Mouse (Mus musculus) urinary bladder, postnatal 36 days (tissue): ENCODE measurements around the gene Bclaf1.
A peak's percentile ranks its signal among the peaks of the same experiment; 100 is the strongest.

Source experiments
- DNase-seq, 2 experiments: peaks; one replicate each; pipeline ENCODE4 v3.0.0; 2022; ENCODE audit warnings: low spot score in 2 of 2, mixed read lengths in 1 of 2

The Bclaf1 gene

DNA sequence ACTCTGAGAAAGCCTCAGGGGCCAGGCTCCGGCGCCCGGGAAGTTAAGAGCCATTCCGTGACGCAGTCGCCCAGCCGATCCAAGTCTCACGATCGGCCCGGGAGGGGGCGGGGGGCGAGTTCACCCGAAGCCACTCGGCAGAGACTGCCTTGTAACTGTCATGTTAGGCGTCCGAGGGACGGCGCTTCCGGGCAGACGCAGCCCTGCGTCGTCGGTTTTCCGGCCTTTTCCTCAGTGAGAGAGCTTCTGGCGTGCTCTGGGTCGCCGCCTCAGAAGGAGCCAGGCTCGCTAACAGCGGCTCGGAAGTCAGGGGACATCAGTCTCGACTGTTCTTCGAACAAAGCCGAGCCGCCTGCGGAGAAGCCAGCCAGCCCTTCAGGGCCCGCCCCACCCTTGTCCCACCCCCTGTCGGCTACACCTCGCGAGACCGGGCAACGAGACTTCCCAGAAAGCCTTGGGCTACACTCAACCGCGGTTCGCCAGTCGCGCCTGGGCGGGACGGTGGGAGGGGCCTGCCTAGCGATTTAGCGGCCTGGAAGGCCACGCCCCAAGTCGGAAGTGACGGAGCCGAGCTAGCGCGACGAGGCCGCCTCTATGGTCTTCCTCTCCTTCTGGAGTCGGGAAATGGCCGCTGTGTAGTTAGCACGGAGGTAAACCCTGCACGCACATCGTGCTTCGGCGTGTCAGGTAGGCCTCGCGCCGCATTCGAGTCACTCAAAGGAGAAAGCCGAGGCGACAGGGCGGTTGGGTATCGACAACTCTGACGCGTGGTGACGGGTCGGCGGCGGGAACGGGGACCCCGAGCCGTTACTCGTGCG is at the start of gene Bclaf1:
Bclaf1 (plus strand) TSS at position 552 of the 818 bp plus-strand sequence.
- DNase-seq, result peak; percentile 99 to 100

DNA sequence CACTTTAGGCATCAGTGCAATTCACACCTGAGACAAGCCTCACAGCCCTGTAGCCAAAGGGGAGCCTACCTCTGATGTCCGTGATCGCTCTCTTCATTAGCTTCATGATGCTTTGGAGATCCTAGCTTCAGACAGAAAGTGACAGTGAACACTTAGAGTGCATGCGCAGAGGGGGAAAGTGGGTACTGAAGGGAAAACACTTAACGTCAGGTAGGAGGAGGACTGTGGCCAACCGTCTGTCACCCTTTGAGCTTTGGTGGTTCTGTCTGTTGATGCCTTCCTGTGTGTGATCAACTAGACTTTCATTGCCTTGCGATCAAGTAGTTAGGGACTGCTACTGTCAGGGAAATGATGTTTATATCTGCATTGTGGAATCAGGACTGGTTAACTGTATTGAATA is 49.4 kb upstream of the Bclaf1 start:
- DNase-seq, result no peak

DNA sequence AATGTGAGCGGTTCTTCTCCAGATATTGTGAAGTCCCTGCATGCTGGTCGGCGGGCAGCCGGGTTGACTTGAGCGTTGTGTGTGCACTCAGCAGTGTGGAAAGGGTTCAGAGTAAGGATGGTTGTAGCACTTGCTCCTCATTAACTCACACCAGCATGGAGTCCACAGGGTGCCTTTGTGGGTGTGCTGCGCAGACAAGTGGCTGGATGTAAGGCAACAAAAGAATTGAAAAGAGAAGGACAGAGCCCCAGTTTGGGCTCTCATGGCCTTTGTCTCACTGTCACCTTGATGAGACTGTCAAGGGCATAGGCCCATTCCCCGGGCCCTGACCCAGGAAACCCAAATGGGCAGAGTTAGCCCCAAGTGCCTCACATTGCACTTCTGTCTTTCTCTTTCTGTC is 47.8 kb upstream of the Bclaf1 start:
- no peak for DNase-seq

DNA sequence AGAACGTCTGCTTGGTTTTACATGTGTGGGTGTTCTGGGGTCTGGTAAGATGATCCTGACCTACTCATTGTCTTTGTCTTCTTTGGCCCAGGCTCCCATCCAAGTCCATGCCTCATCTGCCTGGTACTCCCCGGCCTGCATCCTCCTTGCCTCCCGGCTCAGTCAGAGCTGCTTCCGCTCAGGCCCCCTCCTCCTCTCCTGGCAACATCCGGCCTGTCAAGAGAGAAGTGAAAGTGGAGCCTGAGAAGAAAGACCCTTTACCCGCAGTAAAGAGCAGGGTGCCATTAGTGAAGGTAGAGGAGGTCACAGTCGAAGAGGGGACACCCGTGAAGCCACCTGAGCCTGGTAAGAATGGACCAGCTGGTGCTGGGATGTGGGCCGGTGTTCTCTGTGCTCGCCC is 45.2 kb upstream of the Bclaf1 start:
- no peak for DNase-seq

DNA sequence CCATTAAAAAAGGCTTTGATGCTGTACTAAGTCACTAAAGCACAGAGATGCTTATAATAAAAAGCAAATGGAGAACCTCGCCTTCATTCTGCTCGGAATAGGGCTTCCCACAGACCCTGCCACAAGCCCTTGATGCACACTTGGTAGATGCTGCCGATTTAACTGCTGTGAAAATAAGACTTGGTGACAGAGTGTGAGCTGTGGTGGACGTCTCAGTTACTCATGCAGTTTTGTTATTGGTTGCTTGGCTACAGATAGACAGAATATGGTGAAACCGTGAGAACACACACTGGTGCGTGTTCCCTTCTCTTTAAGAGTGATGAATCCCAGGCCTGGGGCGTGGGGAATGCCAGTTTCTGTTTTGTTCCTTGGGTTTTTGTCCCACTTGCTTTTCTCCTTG is 43.3 kb upstream of the Bclaf1 start:
- DNase-seq, result no peak

DNA sequence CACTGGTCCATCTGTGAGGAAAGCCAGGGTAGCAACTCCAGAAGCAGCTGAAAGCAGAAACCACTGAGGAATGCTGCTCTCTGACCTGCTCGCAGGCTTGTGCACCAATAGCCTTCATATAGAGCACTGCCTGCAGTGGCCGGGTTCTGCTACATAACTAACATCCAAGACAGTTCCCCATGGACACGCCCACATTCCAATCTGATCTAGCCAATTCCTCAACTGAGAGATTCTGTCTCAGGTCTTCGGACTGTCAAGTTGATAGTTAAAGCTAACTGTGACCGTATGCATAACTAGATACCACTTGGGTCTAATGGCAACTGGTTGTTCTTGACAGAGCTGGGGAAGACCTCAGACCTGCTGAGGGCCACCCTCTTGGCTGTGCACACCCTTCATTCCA is 39.9 kb upstream of the Bclaf1 start:
- DNase-seq, result no peak

DNA sequence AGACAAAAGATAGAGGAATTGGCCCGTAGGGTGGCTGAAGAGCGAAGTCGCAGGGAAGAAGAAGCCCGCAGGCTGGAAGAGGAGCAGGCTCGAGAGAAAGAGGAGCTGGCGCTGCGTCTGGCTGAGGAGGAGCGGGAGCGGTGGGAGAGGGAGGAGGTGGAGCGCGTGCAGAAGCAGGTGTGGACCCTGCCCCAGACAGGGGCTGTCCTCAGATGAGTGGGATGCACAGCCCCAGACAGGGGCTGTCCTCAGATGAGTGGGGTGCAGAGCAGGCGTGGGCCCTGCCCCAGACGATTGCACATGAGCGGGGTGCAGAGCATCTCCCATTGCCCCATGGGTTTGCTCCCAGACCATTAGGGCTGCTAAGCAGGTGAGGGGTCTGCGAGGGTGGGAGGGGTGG is 39.0 kb upstream of the Bclaf1 start:
- no peak for DNase-seq

DNA sequence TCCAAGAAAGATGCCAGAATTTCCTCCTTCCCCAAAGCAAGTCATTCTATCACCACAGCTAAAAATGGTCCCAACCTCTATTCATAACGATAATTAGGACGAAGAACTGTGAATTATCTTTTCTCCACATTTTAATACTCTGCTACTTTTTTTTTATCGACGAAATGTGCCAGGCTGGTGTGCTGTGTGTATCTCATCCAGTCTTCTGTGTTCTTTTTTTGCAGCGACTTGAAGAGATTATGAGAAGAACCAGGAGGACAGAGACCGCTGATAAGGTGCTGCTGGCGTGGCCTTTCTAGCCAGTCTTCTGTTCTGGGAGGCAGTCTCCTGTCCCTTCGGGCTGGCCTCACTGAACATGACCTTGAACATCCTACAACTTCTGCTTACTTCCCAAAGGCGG is 38.2 kb upstream of the Bclaf1 start:
- DNase-seq, result no peak

DNA sequence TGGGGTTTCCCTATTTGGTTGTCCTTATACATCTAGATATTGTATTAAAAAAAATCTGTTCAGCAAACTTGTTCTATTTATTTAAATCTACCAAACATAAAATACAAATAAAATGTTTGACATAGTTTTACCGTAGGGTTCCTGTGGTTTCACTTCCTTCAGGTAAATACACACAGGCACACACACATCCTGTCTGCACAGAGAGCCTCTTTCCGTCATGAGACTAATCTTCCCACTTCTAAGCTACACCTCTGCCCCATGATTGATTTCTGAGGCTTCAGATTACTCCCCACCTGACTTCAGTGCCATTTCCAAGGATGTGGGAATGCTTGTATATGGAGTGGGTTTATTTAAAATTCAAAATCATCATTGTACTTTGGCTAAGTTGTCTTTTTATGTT is 30.8 kb upstream of the Bclaf1 start:
- DNase-seq, result no peak

DNA sequence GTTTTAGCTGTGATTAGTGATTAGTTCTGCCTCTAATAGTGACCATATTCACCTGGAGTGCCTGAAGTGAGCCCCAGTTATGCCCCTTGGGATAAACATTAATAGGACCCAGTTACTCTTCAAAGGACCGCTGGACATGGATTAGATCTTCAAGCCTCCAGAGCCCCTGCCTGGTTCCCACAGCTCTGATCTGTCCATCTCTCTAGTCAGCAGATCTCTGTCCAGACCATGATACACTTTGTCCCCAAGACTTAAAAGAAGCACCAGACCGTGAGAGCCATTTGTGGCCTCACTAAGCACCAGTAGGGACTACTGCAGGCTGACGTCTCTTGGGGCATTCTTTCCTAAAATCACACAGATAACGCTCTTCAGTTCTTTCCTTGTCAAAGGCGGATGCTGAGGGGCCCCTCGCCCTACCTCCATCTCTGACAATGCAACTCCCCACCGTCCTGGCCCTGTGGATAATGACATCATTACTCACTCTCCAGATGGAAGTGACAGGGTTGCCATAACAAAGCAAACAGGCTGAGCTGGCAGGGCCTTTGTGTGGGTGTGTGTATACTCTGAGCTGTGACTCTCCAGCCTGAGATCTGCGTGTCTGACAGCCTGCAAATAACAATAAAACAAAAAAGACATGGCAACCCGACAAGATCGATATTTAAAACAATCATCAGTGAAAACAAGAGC is 26.8 kb upstream of the Bclaf1 start:
- DNase-seq, result no peak

DNA sequence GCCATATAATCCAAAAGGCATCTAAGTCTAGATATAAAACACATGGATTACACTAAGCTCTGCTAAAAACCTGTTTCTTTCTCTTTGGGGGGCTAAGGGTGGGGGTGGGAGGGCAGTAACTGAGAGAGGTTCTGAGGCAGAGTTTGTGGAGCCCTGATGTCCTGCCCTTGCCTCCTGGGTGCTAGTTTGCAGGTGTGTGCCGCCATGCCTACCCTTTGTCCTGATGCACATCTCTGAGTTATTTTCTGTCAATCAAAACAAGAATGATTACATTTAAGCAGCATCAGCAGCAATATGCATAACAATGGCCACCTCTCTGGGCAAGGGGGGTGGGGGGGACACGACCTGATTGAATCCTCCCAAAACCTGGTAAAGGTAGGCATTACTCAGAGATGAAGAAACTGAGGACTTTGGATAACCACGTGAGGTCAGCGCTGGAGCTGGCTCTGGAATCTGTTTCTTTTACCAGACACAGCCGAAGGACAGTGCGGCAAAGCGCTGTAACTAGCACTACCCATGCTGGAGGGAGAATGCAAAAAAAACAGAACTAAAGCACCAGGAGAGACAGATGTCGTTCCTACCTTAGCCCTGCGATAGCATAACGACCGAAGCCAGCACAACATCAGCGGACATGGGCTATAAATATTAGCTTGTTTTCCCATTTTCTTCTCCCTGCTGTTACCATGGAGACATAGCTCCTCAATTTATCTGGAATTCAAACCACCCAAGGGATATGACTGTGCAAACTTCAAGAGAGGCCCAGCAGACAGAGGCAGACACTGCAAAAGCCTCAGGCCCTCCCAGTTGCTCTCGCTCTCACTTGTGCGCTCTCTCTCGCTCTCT is 26.1 kb upstream of the Bclaf1 start:
- DNase-seq, result no peak

DNA sequence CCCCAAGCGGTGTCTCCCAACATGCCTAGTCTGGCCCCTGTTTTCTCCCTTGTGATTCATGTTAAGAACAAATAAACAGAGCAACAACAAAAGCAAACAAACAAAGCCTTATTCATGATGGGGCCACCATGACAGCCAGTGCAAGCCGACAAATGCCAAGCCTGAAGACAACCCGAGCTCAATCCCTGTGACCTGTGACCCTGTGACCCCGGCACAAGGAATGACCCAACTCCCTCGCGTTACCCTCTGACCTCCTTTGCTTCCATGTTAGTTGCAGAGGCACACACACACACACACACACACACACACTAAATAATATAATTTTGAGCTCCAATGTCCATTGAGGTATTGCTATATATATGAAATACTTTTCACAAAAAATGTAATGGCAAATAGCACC is 24.9 kb upstream of the Bclaf1 start:
- no peak for DNase-seq

DNA sequence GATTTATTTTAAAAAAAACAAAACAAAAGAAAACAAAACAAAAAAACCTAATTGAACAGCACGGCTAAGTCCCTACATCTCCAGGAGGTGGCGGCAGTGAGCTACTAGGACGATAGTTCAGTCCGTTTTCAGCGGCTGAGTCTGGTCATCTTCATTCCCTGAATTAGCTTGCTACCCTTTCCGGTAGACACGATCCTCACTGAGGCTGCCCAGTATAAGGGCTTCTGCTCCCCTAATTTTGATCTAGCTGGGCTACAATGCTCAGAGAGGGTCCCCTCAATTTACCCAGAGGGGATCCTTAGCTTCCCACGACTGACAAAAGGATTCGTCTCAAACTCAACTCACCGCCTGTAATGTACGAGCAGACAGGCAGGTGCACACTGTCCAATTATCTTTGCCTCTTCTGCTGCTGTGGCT is 21.8 kb upstream of the Bclaf1 start:
- peak; percentile 59 to 76 for DNase-seq

DNA sequence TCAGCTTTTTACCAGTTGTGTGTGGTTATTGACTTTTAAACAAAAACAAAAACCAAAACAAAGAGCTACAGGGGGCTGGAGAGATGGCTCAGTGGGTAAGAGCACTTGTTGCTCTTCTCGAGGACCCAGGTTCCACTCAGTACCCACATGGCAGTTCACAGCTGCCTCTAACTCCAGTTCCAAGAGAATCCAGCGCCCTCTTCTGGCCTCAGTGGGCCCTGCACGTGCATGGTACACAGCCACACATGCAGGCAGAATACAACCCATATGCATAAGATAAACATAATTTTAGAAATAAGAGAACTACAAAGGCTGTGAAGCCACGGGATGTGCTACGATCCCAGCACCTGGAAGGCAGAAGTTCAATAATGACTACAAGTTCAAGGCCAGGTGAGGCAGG is 16.3 kb upstream of the Bclaf1 start:
- no peak for DNase-seq

DNA sequence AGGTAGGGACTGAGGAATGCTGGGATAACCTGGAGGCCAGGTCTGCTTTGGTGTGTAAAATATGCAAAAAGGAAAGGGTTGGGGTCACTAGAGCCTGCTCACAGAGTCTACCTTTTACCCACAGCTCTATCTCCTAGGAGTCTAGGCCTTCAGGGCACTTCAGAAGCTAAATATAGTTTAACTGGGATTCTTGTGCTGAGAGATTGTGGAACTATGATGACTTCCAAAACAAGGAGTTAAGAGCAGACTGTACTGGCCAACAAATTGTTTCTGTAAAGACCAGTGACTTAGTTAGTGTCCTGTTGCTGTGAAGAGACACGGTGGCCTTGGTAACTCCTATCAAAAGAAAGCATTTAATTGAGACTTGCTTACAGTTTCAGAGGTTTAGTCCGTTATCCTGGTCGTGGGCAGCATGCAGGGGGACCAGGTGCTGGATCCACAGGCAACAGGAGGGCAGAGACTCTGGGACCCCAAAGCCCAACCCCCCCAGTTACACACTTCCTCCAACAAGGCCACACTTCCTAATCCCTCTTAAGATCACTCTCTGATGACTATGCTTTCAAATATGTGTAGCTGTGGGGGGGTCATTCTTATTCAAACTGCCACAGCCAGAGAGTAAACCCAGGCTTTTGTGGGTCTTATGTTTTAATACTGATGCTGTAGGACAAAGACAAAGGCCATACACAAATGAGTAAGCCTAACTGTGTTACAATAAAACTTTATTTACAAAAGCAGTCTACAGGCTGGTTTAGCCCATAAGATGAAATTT is 13.9 kb upstream of the Bclaf1 start:
- DNase-seq, result no peak

DNA sequence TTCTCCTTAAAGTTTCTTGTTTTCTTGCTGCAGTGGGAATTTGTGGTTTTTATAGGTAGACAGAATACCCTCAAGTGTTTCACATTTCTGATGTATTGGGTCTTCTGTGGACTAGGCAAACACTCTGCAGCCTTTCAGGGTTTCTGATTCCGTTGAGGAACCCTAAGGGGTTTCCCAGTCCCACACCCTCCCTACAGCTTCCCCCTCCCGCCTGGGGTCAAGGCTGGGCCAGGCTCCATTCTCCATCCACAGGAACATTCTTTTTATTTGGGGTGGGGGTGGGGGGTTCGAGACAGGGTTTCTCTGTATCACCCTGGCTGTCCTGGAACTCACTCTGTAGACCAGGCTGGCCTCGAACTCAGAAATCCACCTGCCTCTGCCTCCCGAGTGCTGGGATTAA is 13.2 kb upstream of the Bclaf1 start:
- DNase-seq, result no peak

DNA sequence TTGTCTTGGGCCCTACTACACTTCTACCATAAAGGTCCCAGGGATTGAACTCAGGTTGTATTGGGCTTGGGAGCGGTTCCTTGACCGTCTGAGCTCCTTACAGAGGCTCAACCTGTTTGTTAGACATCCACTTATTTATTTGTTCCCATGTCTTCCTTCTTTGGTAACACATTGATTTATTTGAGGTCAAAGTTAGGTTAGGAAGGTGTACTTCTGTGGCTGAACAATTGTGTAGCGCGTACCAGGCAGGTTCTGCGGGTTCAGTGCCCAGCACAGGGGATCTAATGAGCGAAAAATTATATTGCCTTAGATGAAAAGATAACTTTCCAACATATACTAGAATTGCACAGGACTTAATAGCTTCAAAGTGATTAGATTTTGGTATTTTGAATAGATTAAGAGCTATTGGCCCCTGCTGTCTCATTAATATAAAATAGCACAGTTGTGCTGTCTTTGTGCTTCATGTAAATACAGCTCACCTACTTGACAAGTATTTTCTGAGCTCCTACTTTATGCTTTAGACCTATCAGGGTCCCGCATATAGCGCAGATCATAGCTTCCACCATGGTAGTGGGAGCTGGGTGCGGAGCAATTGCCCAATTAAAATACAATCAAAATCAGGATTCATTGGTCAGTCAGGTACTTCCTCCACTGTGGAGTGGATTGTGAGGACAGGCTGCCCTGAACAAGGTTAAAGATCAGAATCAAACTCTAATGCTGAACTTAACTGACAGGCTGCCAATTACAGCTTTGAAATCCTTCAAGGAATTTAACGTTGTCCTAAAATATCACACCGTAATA is 1.1 kb upstream of the Bclaf1 start:
- peak; percentile 4 to 15 for DNase-seq

DNA sequence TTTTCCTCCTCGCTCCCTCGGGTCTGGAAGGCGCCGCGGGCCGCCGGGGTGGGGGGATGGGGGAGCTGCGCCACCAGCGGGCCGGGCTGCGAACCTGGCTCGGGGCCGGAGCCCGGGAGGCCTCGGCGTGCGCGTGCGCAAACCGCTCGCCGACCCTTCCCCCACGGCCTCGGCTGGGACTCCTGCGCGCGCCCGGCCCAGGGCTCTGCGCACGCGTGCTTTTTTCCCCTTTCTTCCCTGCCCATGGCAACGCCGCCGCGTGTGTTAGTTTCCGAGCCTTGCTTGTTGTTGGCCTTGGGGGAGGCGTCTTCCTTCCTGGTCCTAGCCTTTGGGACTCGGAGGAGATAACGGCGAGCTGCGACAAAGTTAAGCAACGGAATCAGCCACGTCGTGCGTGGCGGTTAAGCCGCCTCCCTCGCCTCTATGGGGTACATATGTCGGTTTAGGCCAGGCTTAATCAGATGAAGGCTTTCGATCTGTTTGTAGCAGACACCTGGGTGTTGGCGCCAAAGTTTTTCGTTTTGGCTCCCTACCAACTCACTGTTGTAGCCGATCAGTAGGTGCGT is 550 bp downstream of the Bclaf1 start:
- DNase-seq, result peak; percentile 82 to 88

DNA sequence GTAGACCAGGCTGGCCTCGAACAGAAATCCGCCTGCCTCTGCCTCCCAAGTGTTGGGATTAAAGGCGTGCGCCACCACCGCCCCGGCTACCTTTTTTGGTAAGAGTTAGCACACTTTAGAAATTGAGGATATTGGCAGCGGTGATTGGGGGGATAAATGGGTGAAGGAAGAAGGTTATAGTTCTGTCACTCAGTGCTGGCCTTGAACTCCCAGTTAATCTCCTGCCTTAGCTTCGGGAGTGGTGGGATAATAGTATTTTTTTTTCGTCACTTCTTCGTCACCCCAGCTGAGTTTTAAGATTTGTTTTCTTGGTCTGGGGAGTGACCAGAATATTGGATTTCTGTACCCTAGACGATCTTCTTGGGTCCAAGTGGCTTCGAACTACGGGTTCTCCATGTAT is 1.2 kb downstream of the Bclaf1 start:
- no peak for DNase-seq

DNA sequence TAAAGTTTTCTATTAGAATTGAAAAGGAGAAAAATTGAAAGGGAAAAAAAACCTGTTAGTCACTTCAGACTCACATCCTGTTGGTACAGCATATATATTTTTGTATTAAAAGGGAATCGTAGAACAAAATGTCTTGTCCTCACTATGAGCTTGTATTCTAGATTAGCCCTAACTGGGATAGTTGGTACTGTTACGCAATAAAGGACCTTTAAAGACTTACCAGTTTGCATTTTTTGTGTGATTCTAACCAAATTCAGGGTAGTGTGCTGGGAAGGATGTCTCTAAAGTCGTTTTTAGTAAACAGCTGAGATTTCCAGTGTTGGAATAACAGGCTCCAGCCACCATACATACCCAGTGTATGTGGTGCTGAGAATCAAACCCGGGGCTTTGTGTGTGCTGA is 1.7 kb downstream of the Bclaf1 start:
- no peak for DNase-seq

DNA sequence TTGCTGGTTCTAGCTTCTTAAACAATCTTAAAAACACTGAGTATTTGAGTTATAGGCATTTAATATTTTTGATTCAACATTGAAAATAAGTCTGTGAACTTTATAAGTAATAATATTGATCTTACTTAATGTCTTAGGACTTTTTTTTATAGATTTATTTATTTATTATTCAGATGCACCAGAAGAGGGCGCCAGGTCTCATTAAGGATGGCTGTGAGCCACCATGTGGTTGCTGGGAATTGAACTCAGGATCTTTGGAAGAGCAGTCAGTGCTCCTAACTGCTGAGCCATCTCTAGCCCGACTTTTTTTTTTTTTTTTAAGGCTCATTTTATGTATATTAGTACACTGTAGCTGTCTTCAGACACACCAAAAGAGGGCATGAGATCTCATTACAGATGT is 2.5 kb downstream of the Bclaf1 start:
- DNase-seq, result no peak
